Mouse (Mus musculus) MEL (cell line): ENCODE data around the gene Ube2f. TPM values are rescaled to one million over a fixed set of nuclear protein-coding genes. Genes with fewer than 3 reads are reported as not detected.

Experiments
- DNase-seq: peaks from one replicate; pipeline ENCODE4 v3.0.0; 2011; ENCODE audit warnings: low read depth, low spot score
- H3K27ac ChIP-seq: 2 replicates; pipeline ENCODE4 v1.5.1; 2012; ENCODE audit warnings: low read depth, mild to moderate bottlenecking, control low read depth, low read length, moderate library complexity; ENCODE audit not compliant: control insufficient read depth
- H3K27me3 ChIP-seq, 2 experiments: fragments of 150-350 bp in 1 of 2; sonication (generic) in 1 of 2; 2 replicates each; pipeline ENCODE4 v1.6.1; 2012; ENCODE audit warnings: low read length in 2 of 2, mild to moderate bottlenecking in 2 of 2, improper control_type of control experiment in 1 of 2, moderate library complexity in 1 of 2; ENCODE audit not compliant: insufficient read depth in 2 of 2, control insufficient read depth in 1 of 2
- H3K36me3 ChIP-seq, 2 experiments: 2 replicates each; pipeline ENCODE4 v1.6.1; 2012 to 2014; ENCODE audit warnings: low read length in 2 of 2, improper control_type of control experiment in 1 of 2, inconsistent platforms in 1 of 2, mild to moderate bottlenecking in 1 of 2; ENCODE audit not compliant: insufficient read depth in 2 of 2, control insufficient read depth in 1 of 2
- H3K4me1 ChIP-seq, 2 experiments: fragments of 150-350 bp in 1 of 2; sonication (generic) in 1 of 2; 2 replicates each; pipeline ENCODE4 v1.6.1; 2012; ENCODE audit warnings: low read length in 2 of 2, improper control_type of control experiment in 1 of 2, mild to moderate bottlenecking in 1 of 2; ENCODE audit not compliant: insufficient read depth in 2 of 2, control insufficient read depth in 1 of 2
- H3K4me3 ChIP-seq, 2 experiments: fragments of 150-350 bp in 1 of 2; sonication (generic) in 1 of 2; 2 replicates each; pipeline ENCODE4 v1.5.1; 2012; ENCODE audit warnings: low read depth in 2 of 2, low read length in 2 of 2, mild to moderate bottlenecking in 2 of 2, moderate library complexity in 2 of 2, control low read depth in 1 of 2, improper control_type of control experiment in 1 of 2; ENCODE audit not compliant: control insufficient read depth in 1 of 2, insufficient read depth in 1 of 2
- H3K79me2 ChIP-seq: 2 replicates; pipeline ENCODE4 v1.6.1; 2012; ENCODE audit warnings: mild to moderate bottlenecking, low read length, moderate library complexity; ENCODE audit not compliant: control insufficient read depth, poor library complexity, insufficient read depth
- H3K9ac ChIP-seq: 2 replicates; pipeline ENCODE4 v1.6.1; 2012; ENCODE audit warnings: low read depth, mild to moderate bottlenecking, control low read depth, low read length, moderate library complexity; ENCODE audit not compliant: control insufficient read depth, poor library complexity, severe bottlenecking
- H3K9me3 ChIP-seq: fragments of 150-350 bp; sonication (generic); replicated peaks from 2 replicates; pipeline ENCODE4 v1.6.1; 2012; ENCODE audit warnings: mild to moderate bottlenecking, low read length, improper control_type of control experiment, moderate library complexity; ENCODE audit not compliant: insufficient read depth
- CTCF ChIP-seq, 3 experiments: IDR thresholded peaks in 2 of 3; conservative IDR thresholded peaks in 1 of 3; 2 replicates each; pipeline ENCODE4 v1.5.1; 2011 to 2012; ENCODE audit warnings: low read length in 3 of 3, low read depth in 2 of 3, mild to moderate bottlenecking in 2 of 3, improper control_type of control experiment in 1 of 3, inconsistent platforms in 1 of 3, mixed read lengths in 1 of 3, moderate library complexity in 1 of 3; ENCODE audit not compliant: control insufficient read depth in 1 of 3, insufficient read depth in 1 of 3, poor library complexity in 1 of 3, severe bottlenecking in 1 of 3
- ELF1 ChIP-seq: IDR thresholded peaks from 2 replicates; pipeline ENCODE4 v1.6.1; 2014; ENCODE audit warnings: low read depth, mild to moderate bottlenecking, inconsistent platforms, low read length, improper control_type of control experiment, moderate library complexity
- EP300 ChIP-seq, 2 experiments: IDR thresholded peaks; 2 replicates each; pipeline ENCODE4 v1.6.1; 2011; ENCODE audit warnings: improper control_type of control experiment in 2 of 2, low read length in 2 of 2, low read depth in 1 of 2, mild to moderate bottlenecking in 1 of 2
- HCFC1 ChIP-seq: IDR thresholded peaks from 2 replicates; pipeline ENCODE4 v1.6.1; 2012; ENCODE audit warnings: low read depth, mild to moderate bottlenecking, inconsistent platforms, low read length, improper control_type of control experiment, moderate library complexity
- MYC ChIP-seq: IDR thresholded peaks from 2 replicates; pipeline ENCODE4 v1.6.1; 2011; ENCODE audit warnings: low read depth, mild to moderate bottlenecking, low read length, improper control_type of control experiment, moderate library complexity
- NRF1 ChIP-seq: IDR thresholded peaks from 2 replicates; pipeline ENCODE4 v1.6.1; 2014; ENCODE audit warnings: low read depth, mild to moderate bottlenecking, inconsistent platforms, low read length, improper control_type of control experiment, moderate library complexity; ENCODE audit not compliant: poor library complexity, insufficient read depth, severe bottlenecking
- POLR2AphosphoS2 ChIP-seq: IDR thresholded peaks from 2 replicates; pipeline ENCODE4 v1.6.1; 2011; ENCODE audit warnings: low read length, improper control_type of control experiment
- POLR2AphosphoS5 ChIP-seq: IDR thresholded peaks from 2 replicates; pipeline ENCODE4 v1.6.1; 2012; ENCODE audit warnings: low read depth, borderline replicate concordance, mild to moderate bottlenecking, inconsistent platforms, low read length, moderate library complexity, mixed read lengths
- RCOR1 ChIP-seq: IDR thresholded peaks from 2 replicates; pipeline ENCODE4 v1.6.1; 2012; ENCODE audit warnings: low read depth, mild to moderate bottlenecking, inconsistent platforms, low read length, improper control_type of control experiment
- TCF12 ChIP-seq: IDR thresholded peaks from 2 replicates; pipeline ENCODE4 v1.6.1; 2014; ENCODE audit warnings: low read depth, mild to moderate bottlenecking, inconsistent platforms, low read length, improper control_type of control experiment, moderate library complexity
- UBTF ChIP-seq: IDR thresholded peaks from 2 replicates; pipeline ENCODE4 v1.6.1; 2012; ENCODE audit warnings: low read depth, mild to moderate bottlenecking, inconsistent platforms, low read length, improper control_type of control experiment, moderate library complexity, borderline replicate concordance; ENCODE audit not compliant: insufficient read depth
- ZC3H11A ChIP-seq: IDR thresholded peaks from 2 replicates; pipeline ENCODE4 v1.6.1; 2012; ENCODE audit warnings: low read depth, mild to moderate bottlenecking, inconsistent platforms, low read length, improper control_type of control experiment
- polyA plus RNA-seq, 2 experiments: library from polyadenylated mRNA; stranded (reverse) in 1 of 2; unstranded in 1 of 2; fragments of >175 nt in 1 of 2; fragments of >200 nt in 1 of 2; gene quantifications; 2 replicates each; pipeline versions ENCODE4 v1.2.1 to v1.2.4; 2012; ENCODE audit warnings: low replicate concordance in 2 of 2, low read depth in 1 of 2; ENCODE audit not compliant: insufficient read length in 2 of 2, insufficient read depth in 1 of 2, missing spikeins in 1 of 2
- total RNA-seq: library from RNA; depleted of rRNA; stranded (reverse); fragments of 300-350 nt; gene quantifications from 2 replicates; pipeline ENCODE4 v1.2.3, GENCODE M21; 2012; rRNA removed

Ube2f gene
- total and polyA plus RNA-seq, 3 experiments: 57.4 to 71.3 TPM; not detected in 1

DNA sequence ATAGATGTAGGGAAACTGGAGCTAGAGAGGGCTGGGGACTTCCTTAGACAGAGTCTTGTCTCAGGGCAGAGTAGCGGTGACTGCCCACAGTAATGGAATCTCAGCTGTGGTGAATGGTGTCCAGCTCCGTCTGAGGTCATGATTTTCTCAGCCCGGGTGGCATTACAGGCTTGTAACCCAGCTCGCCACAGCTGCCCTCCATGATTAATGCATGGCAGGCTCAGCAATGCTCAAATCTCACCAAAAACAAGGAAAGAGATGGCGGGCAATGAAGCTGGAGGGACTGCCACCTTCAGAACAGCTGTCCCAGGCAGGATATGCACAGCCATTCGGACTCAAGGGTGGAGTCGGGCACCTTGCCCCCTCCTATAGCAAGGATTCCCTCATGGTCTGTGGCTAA, 87.3 kb downstream of the Ube2f start:
- Histone ChIP-seq H3K27me3 (no peaks in the 10 kb centered on the region), H3K9me3 (no peaks in the 10 kb centered on the region), H3K4me1 (peaks cover 0 to 6% of the 10 kb centered on the region in 2 experiments; a peak in 1 of 4 replicates), H3K27ac (no peak overlapping the region), H3K36me3 (no peaks in the 10 kb centered on the region; a peak in 1 of 4 replicates), H3K4me3 (no peak overlapping the region), H3K9ac (no peak overlapping the region), H3K79me2 (no peaks in the 10 kb centered on the region)
- DNase-seq: no peak
- TF ChIP-seq UBTF: no peak
- no peak for TF ChIP-seq ZC3H11A
- TF ChIP-seq ELF1: no peak
- TF ChIP-seq EP300 (IDR thresholded peaks at IDR 0.05; ENCODE audit: low read depth in 1 of 2, low read length in 2 of 2): no peak
- TF ChIP-seq CTCF (IDR thresholded peaks at IDR 0.05 in 2 of 3, conservative IDR thresholded peaks at IDR 0.05 in 1 of 3; ENCODE audit: control insufficient read depth in 1 of 3, insufficient read depth in 1 of 3, low read depth in 2 of 3, low read length in 3 of 3, poor library complexity in 1 of 3, severe bottlenecking in 1 of 3): no peak
- no peak for TF ChIP-seq POLR2AphosphoS5
- TF ChIP-seq TCF12: no peak
- no peak for TF ChIP-seq POLR2AphosphoS2
- TF ChIP-seq HCFC1: no peak
- TF ChIP-seq RCOR1: no peak
- no peak for TF ChIP-seq MYC
- TF ChIP-seq NRF1: no peak

Other genes starting within 250 kb of the Ube2f start
- gene Rbm44, start 105.2 kb upstream of the Ube2f start, total RNA-seq: not detected in 2 replicates
- gene Rbm44, start 105.2 kb upstream of the Ube2f start, polyA plus RNA-seq: not detected
- 2.6 and 5.6 TPM in 2 replicates for gene Ramp1, start 70.5 kb upstream of the Ube2f start, total RNA-seq
- gene Ramp1, start 70.5 kb upstream of the Ube2f start, polyA plus RNA-seq: 1 to 10 TPM in 1 of 2 experiments, not detected in 1; 4.1 TPM
- 19.3 and 23.1 TPM in 2 replicates for gene Scly, start 48.0 kb downstream of the Ube2f start, total RNA-seq
- gene Scly, start 48.0 kb downstream of the Ube2f start, polyA plus RNA-seq: 10 to 100 TPM in 1 of 2 experiments, not detected in 1; 48.8 TPM
- gene Espnl, start 71.8 kb downstream of the Ube2f start, total RNA-seq: 1.7 and 2.0 TPM in 2 replicates
- 1 to 10 TPM in 1 of 2 experiments, not detected in 1; 2.1 TPM for gene Espnl, start 71.8 kb downstream of the Ube2f start, polyA plus RNA-seq
- gene Klhl30, start 100.7 kb downstream of the Ube2f start, total RNA-seq: not detected in 2 replicates
- gene Klhl30, start 100.7 kb downstream of the Ube2f start, polyA plus RNA-seq: not detected
- 4.6 and 5.5 TPM in 2 replicates for gene Erfe, start 116.1 kb downstream of the Ube2f start, total RNA-seq
- 1 to 10 TPM in 1 of 2 experiments, not detected in 1; 9.1 TPM for gene Erfe, start 116.1 kb downstream of the Ube2f start, polyA plus RNA-seq
- gene Ilkap, start 148.5 kb downstream of the Ube2f start, total RNA-seq: 110 and 131 TPM in 2 replicates
- 100 to 1,000 TPM in 1 of 2 experiments, not detected in 1; 145 TPM for gene Ilkap, start 148.5 kb downstream of the Ube2f start, polyA plus RNA-seq
- 33.8 and 38.8 TPM in 2 replicates for gene Hes6, start 163.7 kb downstream of the Ube2f start, total RNA-seq
- 10 to 100 TPM in 1 of 2 experiments, not detected in 1; 47.9 TPM for gene Hes6, start 163.7 kb downstream of the Ube2f start, polyA plus RNA-seq
- gene Per2, start 209.0 kb downstream of the Ube2f start, total RNA-seq: 3.9 and 4.3 TPM in 2 replicates
- gene Per2, start 209.0 kb downstream of the Ube2f start, polyA plus RNA-seq: 1 to 10 TPM in 1 of 2 experiments, not detected in 1; 8.3 TPM
- 12.0 and 13.6 TPM in 2 replicates for gene Traf3ip1, start 244.3 kb downstream of the Ube2f start, total RNA-seq
- 10 to 100 TPM in 1 of 2 experiments, not detected in 1; 19.6 TPM for gene Traf3ip1, start 244.3 kb downstream of the Ube2f start, polyA plus RNA-seq